Mouse (Mus musculus): Measurements from ENCODE around the gene Fcrla. TPM values are rescaled to one million over a fixed set of nuclear protein-coding genes. Genes with fewer than 3 reads are reported as not detected.
"Not testable (repeated sequence)": the region's sequence is repeated elsewhere in the genome, so short reads cannot be mapped to it uniquely, and the experiment has no call there.

Gene Fcrla
- polyA plus RNA-seq (2017; shearing (Covaris generic)) = 1 to 10 TPM in 2 of 3 experiments, not detected in 1; 1.2 to 2.1 TPM

- ATAC-seq = no peak
Observed at GRCm38 (mm10) chr1:170927378-170927777, at the start of gene Fcrla. TSS of gene Fcrla (minus strand) at chr1:170927583.

- no peak for ATAC-seq
Observed at GRCm38 (mm10) chr1:170976447-170976846, 49.1 kb upstream of the Fcrla start, which contains the start of gene Fcgr2b. TSS of gene Fcgr2b (minus strand) at chr1:170976547.

GRCm38 (mm10) chr1:170975751-170976161, 48.4 kb upstream of the Fcrla start:
- ATAC-seq = no peak

GRCm38 (mm10) chr1:170975350-170975749, 48.0 kb upstream of the Fcrla start:
- not testable (repeated sequence) for ATAC-seq

GRCm38 (mm10) chr1:170974736-170975135, 47.4 kb upstream of the Fcrla start:
- ATAC-seq = no peak

- ATAC-seq = no peak
Observed at GRCm38 (mm10) chr1:170974171-170974570, 46.8 kb upstream of the Fcrla start.

- ATAC-seq = no peak
Observed at GRCm38 (mm10) chr1:170972936-170973335, 45.6 kb upstream of the Fcrla start.

- no peak for ATAC-seq
Observed at GRCm38 (mm10) chr1:170972494-170972893, 45.1 kb upstream of the Fcrla start.

GRCm38 (mm10) chr1:170968576-170968975, 41.2 kb upstream of the Fcrla start:
- ATAC-seq = no peak

GRCm38 (mm10) chr1:170967581-170967980, 40.2 kb upstream of the Fcrla start:
- ATAC-seq = no peak

- no peak for ATAC-seq
Observed at GRCm38 (mm10) chr1:170963087-170963486, 35.7 kb upstream of the Fcrla start.

GRCm38 (mm10) chr1:170962301-170962700, 34.9 kb upstream of the Fcrla start:
- no peak for ATAC-seq

GRCm38 (mm10) chr1:170961101-170961500, 33.7 kb upstream of the Fcrla start:
- ATAC-seq = no peak

GRCm38 (mm10) chr1:170959791-170960190, 32.4 kb upstream of the Fcrla start:
- no peak for ATAC-seq

GRCm38 (mm10) chr1:170958225-170958624, 30.8 kb upstream of the Fcrla start:
- ATAC-seq = no peak

GRCm38 (mm10) chr1:170953192-170953591, 25.8 kb upstream of the Fcrla start:
- ATAC-seq = no peak

- no peak for ATAC-seq
Observed at GRCm38 (mm10) chr1:170950772-170951171, 23.4 kb upstream of the Fcrla start.

- ATAC-seq = not testable (repeated sequence)
Observed at GRCm38 (mm10) chr1:170944908-170945307, 17.5 kb upstream of the Fcrla start.

GRCm38 (mm10) chr1:170944151-170944550, 16.8 kb upstream of the Fcrla start:
- ATAC-seq = not testable (repeated sequence)

GRCm38 (mm10) chr1:170939255-170939654, 11.9 kb upstream of the Fcrla start:
- no peak for ATAC-seq

GRCm38 (mm10) chr1:170934383-170934782, 7.0 kb upstream of the Fcrla start:
- no peak for ATAC-seq

- no peak for ATAC-seq
Observed at GRCm38 (mm10) chr1:170933940-170934339, 6.6 kb upstream of the Fcrla start.

- no peak for ATAC-seq
Observed at GRCm38 (mm10) chr1:170933386-170933920, 6.1 kb upstream of the Fcrla start.

GRCm38 (mm10) chr1:170932043-170932442, 4.7 kb upstream of the Fcrla start:
- ATAC-seq = no peak

GRCm38 (mm10) chr1:170929245-170929644, 1.9 kb upstream of the Fcrla start:
- no peak for ATAC-seq
